Mouse (Mus musculus): ENCODE measurements around the gene Crygs.

- no peak for TF ChIP-seq ZMIZ1 (IDR thresholded peaks at IDR 0.05; ENCODE audit: low read depth, low read length)
- TF ChIP-seq TCF12 (IDR thresholded peaks at IDR 0.05; ENCODE audit: low read depth, low read length) = no peak
- no peak for TF ChIP-seq POLR2A (IDR thresholded peaks at IDR 0.05; ENCODE audit: control insufficient read depth in 1 of 2, insufficient read depth in 1 of 2, low read depth in 1 of 2, low read length in 2 of 2, poor library complexity in 1 of 2)
- TF ChIP-seq EP300 (IDR thresholded peaks at IDR 0.05; ENCODE audit: low read depth in 1 of 2, low read length in 2 of 2) = no peak
- no peak for TF ChIP-seq ELF1 (IDR thresholded peaks at IDR 0.05; ENCODE audit: low read depth, low read length)
- TF ChIP-seq BHLHE40 (IDR thresholded peaks at IDR 0.05; ENCODE audit: borderline replicate concordance, low read depth, low read length) = no peak
- no peak for TF ChIP-seq POLR2AphosphoS2 (IDR thresholded peaks at IDR 0.05; ENCODE audit: low read length)
- peak; percentile 82 for TF ChIP-seq RAD21 (IDR thresholded peaks at IDR 0.05; ENCODE audit: low read depth, low read length)
- no peak for TF ChIP-seq E2F4 (IDR thresholded peaks at IDR 0.05; ENCODE audit: borderline replicate concordance, low read depth, low read length)
- no peak for TF ChIP-seq MEF2A (IDR thresholded peaks at IDR 0.05; ENCODE audit: extremely low read depth, insufficient replicate concordance, low read depth, low read length, poor library complexity, severe bottlenecking)
- peak; percentile 46 to 82 (median 62) for TF ChIP-seq CTCF (IDR thresholded peaks at IDR 0.05 in 2 of 3, conservative IDR thresholded peaks at IDR 0.05 in 1 of 3; ENCODE audit: control insufficient read depth in 1 of 3, insufficient read depth in 1 of 3, low read depth in 2 of 3, low read length in 3 of 3, poor library complexity in 1 of 3, severe bottlenecking in 1 of 3)
- no peak for TF ChIP-seq GATA1 (IDR thresholded peaks at IDR 0.05; ENCODE audit: low read depth, low read length)
Measured at GRCm38 (mm10) chr16:22807468-22808070, 3.8 kb downstream of the Crygs start.
